Mouse (Mus musculus) 3134 (cell line): Measurements from ENCODE around the gene Styxl1.

Experiments
- DNase-seq: peaks from one replicate; pipeline ENCODE4 v3.0.0-alpha.2; 2011; ENCODE audit warnings: low spot score; ENCODE audit not compliant: insufficient read length; ENCODE audit errors: extremely low read depth

The Styxl1 gene

DNA sequence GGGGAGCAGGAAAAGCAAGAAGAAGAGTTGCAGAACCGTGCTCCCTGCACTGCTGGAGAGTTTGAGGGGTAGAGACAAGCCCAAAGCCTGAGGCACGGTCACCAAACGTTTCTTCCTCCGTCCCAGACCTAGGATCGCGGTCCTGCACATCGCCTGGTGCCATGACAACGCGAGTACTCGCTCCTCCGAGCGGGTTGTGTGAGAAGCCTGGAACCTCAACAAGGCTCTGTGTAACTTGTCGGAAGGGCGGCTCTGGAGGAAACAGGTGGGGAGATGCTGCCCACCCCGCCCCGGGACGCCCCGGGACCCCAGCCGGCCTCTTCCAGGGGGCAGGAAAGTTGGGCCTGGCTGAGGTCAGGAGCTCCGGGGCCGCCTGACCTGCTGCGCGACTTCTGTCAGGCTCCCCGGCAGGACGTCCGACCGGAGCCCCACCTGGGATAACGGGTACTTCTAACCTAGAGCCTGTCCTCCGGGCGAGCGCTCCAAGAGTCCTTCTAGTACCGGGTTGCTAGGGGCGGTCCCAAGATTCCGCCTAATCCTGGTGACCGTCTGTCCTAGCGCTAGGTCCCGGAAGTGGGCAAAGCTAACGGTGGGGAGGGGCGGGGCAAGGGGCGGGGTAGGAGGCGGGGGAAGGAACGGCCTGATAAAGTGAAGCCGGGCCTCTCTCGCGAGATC is at the start of gene Styxl1:
Gene Styxl1, minus strand, starts transcription at position 590 of the 675 bp plus-strand sequence.
- DNase-seq, result no peak

DNA sequence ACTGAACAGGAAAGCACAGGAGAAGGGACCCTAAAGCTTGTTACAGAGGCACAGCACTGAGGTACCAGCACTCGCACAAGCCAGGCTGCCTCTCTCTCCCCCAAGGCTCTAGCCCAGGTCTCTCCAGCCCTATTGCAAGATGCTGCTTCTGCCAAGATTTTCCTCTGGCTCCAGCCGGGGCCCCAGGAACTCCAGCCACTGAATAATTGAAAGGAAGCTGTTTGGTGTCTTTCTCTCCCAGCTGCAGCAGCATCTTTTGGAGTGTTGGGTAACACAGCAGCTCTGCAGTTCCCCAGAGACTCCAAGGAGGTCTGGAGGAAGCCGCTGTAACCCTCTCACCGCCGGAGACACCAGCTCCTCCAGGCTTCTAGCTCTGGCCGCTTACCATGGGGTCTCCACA is 48.0 kb upstream of the Styxl1 start:
- no peak for DNase-seq

DNA sequence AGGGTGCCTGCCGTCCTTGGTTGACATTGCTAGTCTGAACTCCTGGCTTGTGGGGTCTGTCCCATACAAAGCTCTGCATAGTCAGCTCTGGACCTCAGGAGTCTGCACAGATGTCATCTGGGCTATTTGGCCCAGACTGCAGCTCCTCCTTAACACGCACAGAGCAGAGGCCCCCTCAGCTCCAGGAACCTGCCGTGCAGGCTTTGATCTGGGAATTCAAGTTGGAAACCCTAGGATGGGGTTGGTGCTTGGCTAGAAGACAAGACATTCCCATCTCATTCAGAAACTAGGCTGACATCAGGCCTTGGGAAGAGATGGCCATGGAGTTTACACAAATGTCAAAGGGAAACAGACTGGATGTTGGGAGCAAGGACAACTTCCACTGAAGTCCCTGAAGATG is 46.3 kb upstream of the Styxl1 start:
- no peak for DNase-seq

DNA sequence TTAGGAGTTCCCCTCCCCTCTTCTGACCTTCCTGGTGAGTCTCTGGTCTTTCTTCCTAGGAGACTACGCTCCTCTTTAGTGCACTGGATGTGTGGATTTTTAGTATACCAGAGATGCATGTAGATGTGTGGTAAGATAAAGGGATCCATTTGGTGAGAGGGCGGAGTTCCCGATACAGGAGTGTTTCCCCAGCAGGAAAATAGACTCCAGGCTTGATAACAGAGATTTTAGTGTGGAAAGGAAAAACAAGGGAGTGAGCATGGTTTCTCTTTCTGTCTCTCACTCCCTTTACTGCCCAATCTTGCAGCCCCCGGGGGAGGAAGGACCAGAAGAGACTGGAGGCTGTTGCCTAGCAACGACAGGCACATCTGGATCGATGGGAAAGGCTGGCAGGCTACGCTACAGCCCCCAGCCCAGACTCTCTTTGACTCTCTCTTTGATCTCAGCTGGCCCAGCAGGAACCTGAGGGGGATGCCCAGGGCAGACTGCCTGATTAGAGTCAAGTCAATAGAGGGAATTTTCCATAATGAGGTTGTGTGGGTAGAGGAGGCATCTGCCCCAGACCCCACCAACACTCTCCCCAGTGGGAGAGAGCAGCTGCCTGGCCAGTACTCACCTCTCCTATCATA is 44.2 kb upstream of the Styxl1 start:
- no peak for DNase-seq

DNA sequence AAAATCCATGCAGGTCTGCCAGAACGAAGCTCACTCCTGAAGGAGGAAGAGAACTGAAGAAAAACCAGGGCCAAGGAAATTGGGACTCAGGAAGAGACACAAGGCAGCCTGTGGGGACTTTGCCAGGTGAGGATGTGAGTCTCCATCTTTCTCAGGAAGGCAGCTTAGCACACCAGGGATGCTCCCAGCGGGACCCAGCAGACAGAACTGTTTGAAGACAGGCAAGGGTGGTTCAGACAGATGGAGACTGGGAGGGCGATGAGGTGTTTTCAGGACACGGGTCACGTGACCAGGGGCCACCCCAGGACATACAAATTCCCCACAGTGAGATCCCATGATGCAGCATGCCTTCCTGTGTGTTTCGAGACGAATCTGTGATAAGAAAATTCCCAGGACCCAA is 40.3 kb upstream of the Styxl1 start:
- no peak for DNase-seq

DNA sequence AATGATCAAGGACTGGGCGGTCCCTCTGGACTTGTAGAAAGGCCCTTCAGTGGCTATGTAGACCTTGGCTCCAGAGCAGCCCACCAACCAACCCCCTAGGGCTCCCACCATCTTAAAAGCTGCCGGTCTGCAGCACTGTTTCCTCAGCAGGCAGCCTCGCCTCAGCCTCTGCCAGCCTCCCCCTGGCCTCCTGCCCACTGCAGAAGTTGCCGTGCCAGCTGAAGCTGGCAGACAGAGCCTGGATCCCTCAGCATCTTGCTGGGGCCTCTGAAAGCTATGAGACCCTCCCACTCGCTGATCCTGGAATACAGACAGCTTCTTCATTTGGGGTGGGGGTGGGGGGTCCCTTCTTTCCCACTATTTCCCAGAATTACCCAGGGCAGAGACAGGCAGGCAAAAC is 34.8 kb upstream of the Styxl1 start:
- DNase-seq, result no peak

DNA sequence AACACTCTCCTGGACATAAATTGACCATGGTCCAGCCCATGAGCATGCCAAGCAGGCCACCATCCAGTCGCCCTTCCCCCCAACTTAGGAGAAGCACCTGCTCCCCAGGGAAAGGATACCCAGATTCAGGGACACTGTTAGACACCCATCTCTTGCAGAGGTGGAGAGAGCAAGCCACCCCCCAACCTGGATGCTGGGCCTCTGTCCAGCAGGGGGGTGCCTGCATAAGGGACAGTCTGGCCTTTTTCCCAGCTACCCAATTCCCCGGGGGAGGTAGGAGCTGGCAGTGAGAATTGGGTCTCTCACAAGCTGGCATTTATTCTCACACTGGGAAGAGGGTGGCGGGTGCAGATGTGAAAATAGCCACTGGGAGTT is 29.1 kb upstream of the Styxl1 start:
- no peak for DNase-seq

DNA sequence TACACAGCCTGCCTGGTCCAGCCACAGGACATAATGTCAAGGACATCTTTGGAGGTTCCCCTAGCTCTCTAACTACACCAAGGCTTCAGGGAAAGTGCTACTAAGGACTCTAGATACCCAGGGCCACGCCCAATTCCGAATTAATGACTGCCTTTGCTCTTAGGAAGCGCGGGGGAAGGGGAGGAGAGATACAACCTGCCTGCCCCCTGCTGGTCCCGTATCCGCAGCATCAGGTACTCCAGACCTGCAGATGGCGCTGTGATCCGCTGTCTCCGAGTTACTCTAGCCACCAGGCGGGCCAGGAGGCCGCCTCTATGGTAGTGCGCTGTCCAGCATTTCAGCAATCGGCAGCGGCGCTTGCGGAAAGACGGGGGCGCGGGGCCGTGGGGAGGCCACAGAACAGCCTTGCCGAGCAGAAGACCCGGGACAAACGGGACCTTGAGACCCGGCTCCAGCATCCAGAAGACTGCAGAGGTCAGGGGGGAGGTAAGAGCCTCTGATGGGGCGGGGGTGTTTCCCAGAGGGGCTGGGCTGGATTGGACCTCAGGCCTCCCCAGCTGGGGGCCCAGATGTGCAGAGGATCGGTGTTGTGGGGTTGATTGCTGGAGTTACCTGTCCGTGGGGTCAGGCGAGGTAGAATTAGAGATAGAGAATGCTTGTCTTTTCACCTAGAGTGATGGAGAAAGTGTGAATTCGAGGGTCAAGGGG is 28.5 kb upstream of the Styxl1 start, which contains the start of gene Srrm3:
Gene Srrm3, plus strand, starts transcription at position 336 of the 708 bp plus-strand sequence.
- DNase-seq, result peak; percentile 81

DNA sequence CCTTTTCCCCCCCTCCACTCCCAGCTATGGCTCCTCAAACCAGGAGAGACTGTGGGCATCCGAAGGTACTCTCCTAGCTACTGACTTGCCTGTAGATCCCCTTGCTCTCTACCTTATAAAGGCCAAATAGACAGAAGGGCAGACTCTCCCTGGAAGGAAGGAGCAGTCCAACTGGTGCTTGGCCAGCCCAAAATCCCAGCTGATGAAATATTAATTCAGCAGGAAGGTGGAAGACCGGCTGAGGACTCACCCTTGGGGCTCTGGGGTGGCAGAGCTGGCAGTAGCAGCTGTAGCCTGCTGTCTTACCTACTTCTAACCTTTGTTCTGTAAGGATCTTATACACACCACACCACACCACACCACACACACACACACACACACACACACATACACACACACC is 26.6 kb upstream of the Styxl1 start:
- DNase-seq, result no peak

DNA sequence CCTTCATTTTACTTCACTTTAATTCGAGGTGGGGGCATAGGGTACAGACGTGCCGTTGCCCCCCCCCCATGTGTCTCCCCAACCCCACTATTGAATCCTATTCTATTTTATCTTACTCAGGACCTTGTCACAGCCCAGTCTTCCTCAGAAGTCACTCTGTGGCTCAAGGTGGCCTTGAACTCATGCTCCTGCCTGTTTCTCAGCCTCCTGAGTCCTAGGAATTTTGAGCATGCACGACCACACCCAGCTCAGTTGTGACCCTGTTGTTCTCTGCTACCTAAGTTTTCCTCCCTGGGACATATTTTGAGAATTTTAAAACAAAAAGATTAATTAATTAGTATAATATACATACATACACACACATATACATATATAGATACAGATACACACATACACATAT is 25.5 kb upstream of the Styxl1 start:
- DNase-seq, result no peak

DNA sequence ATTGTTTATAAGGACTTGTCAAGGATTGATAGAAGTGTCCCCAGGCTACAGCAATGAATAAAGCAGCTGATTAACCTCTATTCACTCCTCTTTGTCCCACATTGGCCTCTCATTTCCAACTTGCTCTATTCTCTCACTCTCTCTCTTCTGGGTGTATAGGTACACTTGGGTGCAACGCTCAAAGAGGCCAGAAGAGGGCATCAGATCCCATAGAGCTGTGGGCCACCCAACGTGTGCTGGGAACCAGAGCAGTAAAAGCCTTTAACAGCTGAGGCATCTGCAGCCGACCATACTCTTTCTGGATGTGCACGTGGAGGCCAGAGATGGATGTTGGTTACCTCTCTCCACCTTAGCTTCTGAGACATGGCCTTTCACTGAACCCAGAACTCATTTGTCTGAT is 24.9 kb upstream of the Styxl1 start:
- DNase-seq, result no peak

DNA sequence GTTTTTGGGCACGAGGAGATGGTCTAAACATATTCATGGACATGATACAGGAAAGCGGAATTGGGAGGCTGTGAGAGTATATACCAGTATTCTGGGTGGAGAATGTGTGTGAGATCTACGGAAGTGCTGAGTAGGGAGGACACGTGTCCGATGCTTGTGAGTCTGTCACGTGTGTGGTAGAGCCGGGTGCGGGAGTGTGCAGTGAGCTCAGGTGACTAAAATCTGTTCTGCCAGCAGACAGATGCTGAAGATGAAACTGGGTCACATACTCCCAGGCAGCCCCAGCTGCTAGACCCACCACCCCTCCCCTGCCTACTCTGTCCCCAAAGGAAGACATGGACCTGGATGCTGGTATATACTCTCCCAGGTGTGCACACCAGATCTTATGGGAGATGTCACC is 24.5 kb upstream of the Styxl1 start:
- no peak for DNase-seq

DNA sequence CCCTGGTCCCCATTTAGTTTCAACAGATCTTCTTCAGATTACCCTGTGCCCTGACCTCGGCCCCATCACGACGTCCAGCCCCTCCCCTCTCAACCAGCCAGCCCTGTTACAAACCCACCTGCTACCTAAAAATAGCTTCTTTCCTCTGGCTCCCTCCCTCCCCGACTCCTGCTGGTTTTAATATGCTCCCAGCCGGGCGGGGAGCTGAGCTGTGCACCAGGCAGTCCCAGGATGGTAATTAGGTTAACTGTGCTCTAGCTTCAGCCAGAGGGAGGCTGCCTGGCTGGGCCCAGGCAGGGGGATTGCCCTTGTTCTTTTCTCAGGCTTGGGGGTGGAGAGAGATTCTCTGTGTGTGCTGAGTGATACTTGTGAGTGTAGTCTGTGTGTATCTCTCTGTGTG is 22.7 kb upstream of the Styxl1 start:
- no peak for DNase-seq

DNA sequence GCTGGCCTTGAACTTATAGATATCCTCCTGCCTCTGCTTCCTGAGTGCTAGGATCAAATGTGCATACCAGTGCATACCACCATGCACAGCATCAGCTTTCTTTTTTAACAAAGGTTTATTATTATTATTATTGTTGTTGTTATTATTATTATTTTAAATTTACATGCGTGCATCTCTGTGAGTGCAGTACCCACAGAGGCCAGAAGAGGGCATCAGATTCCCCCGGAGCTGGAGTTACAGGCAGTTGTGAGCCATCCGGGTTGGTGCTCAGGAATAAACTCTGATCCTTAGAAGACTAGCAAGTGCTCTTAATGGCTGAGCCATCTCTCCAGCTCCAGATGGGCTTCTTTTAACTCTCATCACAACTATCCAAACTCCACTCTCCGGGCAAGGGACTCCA is 21.6 kb upstream of the Styxl1 start:
- DNase-seq, result no peak

DNA sequence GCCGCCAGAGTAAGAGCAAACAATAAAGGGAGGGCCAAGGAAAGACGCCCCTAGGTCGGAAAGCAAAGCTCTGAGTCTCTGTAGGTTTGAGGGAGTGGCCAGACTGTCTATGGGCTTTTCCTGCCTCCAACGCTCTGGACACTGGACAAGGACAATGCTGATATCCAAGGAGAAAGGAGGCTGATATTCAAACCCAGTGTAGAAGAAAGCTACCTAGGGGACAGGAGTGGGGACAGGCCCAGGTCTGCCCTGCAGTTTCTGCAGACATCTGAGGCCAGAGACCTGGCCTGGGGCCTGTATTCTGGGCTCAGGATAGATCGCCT is 16.6 kb upstream of the Styxl1 start:
- no peak for DNase-seq

DNA sequence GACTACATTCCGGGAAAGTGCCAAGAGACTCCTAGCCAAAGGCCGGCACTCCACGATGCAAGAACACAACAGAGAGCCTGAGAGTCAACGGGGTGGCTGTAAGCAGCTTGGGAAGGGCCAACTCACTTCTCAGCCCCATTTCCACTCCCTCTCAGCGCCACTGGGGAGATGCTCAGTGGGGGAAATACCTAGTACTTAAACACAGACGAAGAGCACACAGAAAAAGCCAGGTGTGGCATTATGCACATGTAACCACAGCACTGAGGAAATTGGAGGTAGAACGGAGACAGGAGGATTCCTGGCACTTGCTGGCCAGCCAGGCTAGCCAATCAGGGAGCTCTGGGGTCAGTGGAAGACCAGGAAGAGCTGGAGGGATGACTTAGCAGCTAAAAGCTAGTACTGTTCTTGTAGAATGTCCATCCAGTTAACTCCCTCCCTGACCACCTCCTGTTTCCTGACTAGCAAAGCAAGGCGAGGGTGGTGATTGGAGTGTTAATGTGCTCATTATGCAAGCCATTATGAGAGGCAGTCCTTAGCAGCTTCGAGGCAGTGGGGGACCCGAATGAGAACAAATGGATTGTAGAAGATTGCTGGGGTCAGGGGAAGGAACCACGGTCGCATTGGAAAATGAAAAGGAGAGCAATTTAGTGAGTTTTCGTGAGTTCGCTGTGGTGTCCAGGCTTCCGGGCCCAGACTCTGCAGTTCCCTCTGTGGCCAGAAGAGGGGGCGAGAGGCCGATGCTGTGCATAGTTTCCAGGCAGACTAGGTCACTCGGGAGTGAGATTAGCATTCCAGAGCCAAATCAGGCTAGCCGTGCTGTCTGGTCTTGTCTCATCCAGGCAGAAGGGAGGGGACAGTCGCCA is 16.0 kb upstream of the Styxl1 start:
- DNase-seq, result peak; percentile 70

DNA sequence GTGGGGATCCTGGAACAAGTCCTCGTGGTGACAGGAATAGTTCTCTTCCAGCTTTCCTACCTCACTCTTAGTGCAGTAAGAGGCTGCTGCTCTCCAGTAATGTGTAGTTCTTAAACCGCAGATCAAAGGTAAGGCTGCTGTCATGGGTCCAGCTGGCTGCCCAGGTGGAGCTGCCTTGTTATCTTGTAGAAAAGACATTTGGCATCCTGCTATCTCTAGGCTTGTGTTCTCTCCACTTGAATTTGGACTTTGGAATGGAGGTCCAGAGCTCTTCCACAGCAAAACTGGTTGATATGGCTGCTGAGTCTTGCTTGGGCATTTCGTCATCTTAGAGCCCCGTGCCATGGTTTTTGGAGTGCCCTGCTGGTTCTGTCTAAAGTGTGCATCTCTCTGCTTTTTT is 4.7 kb upstream of the Styxl1 start:
- no peak for DNase-seq

DNA sequence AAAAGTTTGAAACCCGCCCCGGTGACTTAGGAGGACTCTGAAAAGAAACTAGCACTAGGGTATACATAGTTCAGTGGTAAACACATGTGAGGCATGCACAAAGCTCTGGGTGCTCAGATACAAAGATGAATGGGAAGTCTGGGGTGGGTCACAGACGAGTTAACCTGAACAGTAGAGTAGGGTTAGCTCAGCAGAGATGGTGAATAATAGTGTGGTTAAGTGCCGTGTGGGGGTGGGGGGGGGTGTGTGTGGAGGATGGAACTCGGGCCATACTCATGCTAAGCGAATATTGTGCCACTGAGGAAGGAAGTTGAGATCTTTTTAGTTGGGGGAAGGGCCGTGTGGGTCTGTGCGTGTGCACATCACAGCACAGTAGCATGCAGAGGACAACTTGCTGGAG is 2.1 kb upstream of the Styxl1 start:
- DNase-seq, result no peak

DNA sequence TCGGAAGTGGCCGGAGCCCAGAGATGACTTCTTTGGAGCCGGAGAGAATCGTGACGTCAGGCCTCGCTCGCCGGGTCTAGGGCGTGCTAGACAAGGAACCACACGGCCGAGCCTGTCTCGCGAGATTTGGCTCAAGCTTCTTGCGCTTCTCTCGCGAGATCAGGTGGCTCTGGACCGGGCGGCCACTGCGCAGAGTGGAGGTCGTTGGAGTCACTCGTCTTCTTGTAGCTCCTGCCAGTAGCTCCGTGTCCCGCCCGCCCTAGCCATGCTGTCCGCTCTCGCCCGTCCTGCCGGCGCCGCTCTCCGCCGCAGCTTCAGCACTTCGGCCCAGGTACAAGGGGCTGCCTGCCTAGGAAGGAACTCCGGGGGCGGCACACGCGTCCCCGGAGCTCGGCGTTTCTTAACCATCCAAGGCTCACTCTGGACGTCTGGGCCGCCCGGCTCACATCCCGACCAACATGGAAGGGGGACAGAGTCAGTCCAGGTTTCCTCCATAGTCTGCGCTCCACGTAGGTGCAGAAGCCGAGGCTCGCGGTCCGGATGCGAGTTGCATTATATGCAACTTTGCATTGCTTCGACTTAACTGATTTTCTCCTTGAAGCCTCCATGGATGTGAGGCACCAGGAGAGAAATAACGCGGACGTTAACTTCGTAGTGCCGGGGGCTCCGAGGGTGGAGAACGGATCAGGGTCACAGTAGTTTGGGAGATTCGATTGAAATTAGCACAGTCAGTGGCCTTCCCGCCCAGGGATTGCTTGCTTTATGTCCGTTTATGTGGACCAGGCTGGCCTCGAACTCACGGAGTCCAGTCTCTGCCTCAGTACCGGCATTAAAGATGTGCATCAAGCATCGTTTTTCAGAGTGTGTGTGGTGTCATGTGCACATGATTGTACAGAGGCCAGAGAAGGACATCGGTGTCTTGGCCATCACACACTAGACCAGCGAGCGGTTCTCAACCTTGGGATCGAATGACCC is 573 bp upstream of the Styxl1 start, which contains the start of gene Mdh2:
Gene Mdh2, plus strand, starts transcription at position 10 of the 975 bp plus-strand sequence.
- DNase-seq, result peak; percentile 99

DNA sequence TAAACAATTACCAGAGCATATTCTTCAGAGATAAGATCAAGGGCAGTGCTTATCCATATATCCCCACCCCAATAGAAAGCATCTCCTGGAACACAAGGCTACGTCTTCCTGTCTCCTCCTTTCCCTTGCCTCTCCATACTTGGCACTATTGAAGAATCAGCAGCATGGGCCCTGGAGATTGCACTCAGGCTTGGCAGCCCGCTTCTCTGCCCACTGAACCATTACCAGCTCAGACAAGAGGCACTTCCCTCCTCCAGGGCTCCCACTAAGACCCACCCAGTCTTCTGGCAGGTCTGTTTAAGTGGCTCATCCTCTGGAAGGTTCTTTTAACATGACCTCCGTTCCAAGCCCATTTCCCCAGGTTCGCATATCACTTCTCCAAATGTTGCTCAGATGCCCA is 1.6 kb downstream of the Styxl1 start:
- DNase-seq, result no peak
